Mouse (Mus musculus): Measurements from ENCODE around the gene Kdm2b. TPM values are rescaled to one million over a fixed set of nuclear protein-coding genes. Genes with fewer than 3 reads are reported as not detected.

The Kdm2b gene
- polyA plus RNA-seq, 1 experiment from 2014 or later: 77.9 TPM

- H3K36me3 ChIP-seq: peaks cover 3% of the 10 kb centered on the region
- no peak overlapping the region for H3K27ac ChIP-seq (replicated peaks)
- DNase-seq (ENCODE audit: low spot score): no peak
- no peaks in the 10 kb centered on the region for H3K27me3 ChIP-seq (ENCODE audit: low read depth, poor library complexity, severe bottlenecking)
- peaks cover 10% of the 10 kb centered on the region for H3K4me1 ChIP-seq
- WGBS: 69% methylated on average over 6 of the region's 6 CpGs
- no peaks in the 10 kb centered on the region for H3K9me3 ChIP-seq (replicated peaks)
- no peak overlapping the region for H3K4me3 ChIP-seq
Measured at GRCm38 (mm10) chr5:122824450-122824849, 165.2 kb downstream of the Kdm2b start.

GRCm38 (mm10) chr5:122823976-122824375, 165.6 kb downstream of the Kdm2b start:
- H3K27ac ChIP-seq (replicated peaks): no peak overlapping the region
- 81% methylated on average over 1 of the region's 1 CpGs for WGBS
- DNase-seq (ENCODE audit: low spot score): no peak

GRCm38 (mm10) chr5:122822441-122822840, 167.2 kb downstream of the Kdm2b start:
- H3K36me3 ChIP-seq: peaks cover 23% of the 10 kb centered on the region
- H3K9me3 ChIP-seq (replicated peaks): no peaks in the 10 kb centered on the region
- H3K4me1 ChIP-seq: peaks cover 13% of the 10 kb centered on the region
- no peak for DNase-seq (ENCODE audit: low spot score)
- H3K27me3 ChIP-seq (ENCODE audit: low read depth, poor library complexity, severe bottlenecking): no peaks in the 10 kb centered on the region
- H3K4me3 ChIP-seq: no peak overlapping the region
- no peak overlapping the region for H3K27ac ChIP-seq (replicated peaks)
- WGBS: 94% methylated on average over 4 of the region's 4 CpGs

More at GRCm38 (mm10) chr5:122823976-122824375, 165.6 kb downstream of the Kdm2b start:
- Histone ChIP-seq H3K36me3 (peaks cover 7% of the 10 kb centered on the region), H3K4me3 (no peak overlapping the region), H3K27me3 (ENCODE audit: low read depth, poor library complexity, severe bottlenecking) (no peaks in the 10 kb centered on the region), H3K9me3 (replicated peaks) (no peaks in the 10 kb centered on the region), H3K4me1 (peaks cover 13% of the 10 kb centered on the region)

GRCm38 (mm10) chr5:122821524-122821885, 168.1 kb downstream of the Kdm2b start:
- peak overlapping the region; percentile 83 for H3K4me3 ChIP-seq
- under 1% methylated on average over 10 of the region's 10 CpGs for WGBS
- peaks cover 32% of the 10 kb centered on the region for H3K36me3 ChIP-seq
- peaks cover 13% of the 10 kb centered on the region for H3K4me1 ChIP-seq
- H3K27me3 ChIP-seq (ENCODE audit: low read depth, poor library complexity, severe bottlenecking): no peaks in the 10 kb centered on the region
- DNase-seq (ENCODE audit: low spot score): no peak
- no peaks in the 10 kb centered on the region for H3K9me3 ChIP-seq (replicated peaks)
- H3K27ac ChIP-seq (replicated peaks): peak overlapping the region; percentile 96

GRCm38 (mm10) chr5:122820777-122821523, 168.7 kb downstream of the Kdm2b start, which contains the start of gene Anapc5:
TSS of gene Anapc5 (minus strand) at chr5:122821339.
- Histone ChIP-seq H3K27me3 (ENCODE audit: low read depth, poor library complexity, severe bottlenecking) (no peaks in the 10 kb centered on the region), H3K9me3 (replicated peaks) (no peaks in the 10 kb centered on the region), H3K36me3 (peaks cover 38% of the 10 kb centered on the region), H3K27ac (replicated peaks) (peak within 1 kb of the TSS; percentile 96), H3K4me3 (peak within 1 kb of the TSS; percentile 83), H3K4me1 (peaks cover 13% of the 10 kb centered on the region)
- peak; percentile 95 for DNase-seq (ENCODE audit: low spot score)
- under 1% methylated on average over 55 of the region's 55 CpGs for WGBS

Other genes with a start within 250 kb of the Kdm2b start
- gene Camkk2, start 210.4 kb downstream of the Kdm2b start, polyA plus RNA-seq (2016; fragmentation: Nextera tagmentation; extraction: Ambion mirVana): 24.3 and 29.5 TPM in 2 replicates
- gene Anapc5, start 168.5 kb downstream of the Kdm2b start, polyA plus RNA-seq (2016; fragmentation: Nextera tagmentation; extraction: Ambion mirVana): 499 and 524 TPM in 2 replicates
- 50.6 and 56.7 TPM in 2 replicates for gene Rnf34, start 139.8 kb downstream of the Kdm2b start, polyA plus RNA-seq (2016; fragmentation: Nextera tagmentation; extraction: Ambion mirVana)
- 8.7 and 10.3 TPM in 2 replicates for gene Orai1, start 25.3 kb upstream of the Kdm2b start, polyA plus RNA-seq (2016; fragmentation: Nextera tagmentation; extraction: Ambion mirVana)
- gene Morn3, start 57.2 kb upstream of the Kdm2b start, polyA plus RNA-seq (2016; fragmentation: Nextera tagmentation; extraction: Ambion mirVana): 0.21 and 0.67 TPM in 2 replicates
- 10.3 and 10.4 TPM in 2 replicates for gene Tmem120b, start 78.6 kb upstream of the Kdm2b start, polyA plus RNA-seq (2016; fragmentation: Nextera tagmentation; extraction: Ambion mirVana)
- 1.4 and 1.9 TPM in 2 replicates for gene Rhof, start 142.9 kb upstream of the Kdm2b start, polyA plus RNA-seq (2016; fragmentation: Nextera tagmentation; extraction: Ambion mirVana)
- 7.4 and 7.9 TPM in 2 replicates for gene Setd1b, start 152.4 kb upstream of the Kdm2b start, polyA plus RNA-seq (2016; fragmentation: Nextera tagmentation; extraction: Ambion mirVana)
- 75.7 and 78.5 TPM in 2 replicates for gene Psmd9, start 179.6 kb upstream of the Kdm2b start, polyA plus RNA-seq (2016; fragmentation: Nextera tagmentation; extraction: Ambion mirVana)
- not detected in 2 replicates for gene Hpd, start 192.9 kb upstream of the Kdm2b start, polyA plus RNA-seq (2016; fragmentation: Nextera tagmentation; extraction: Ambion mirVana)